Mouse (Mus musculus): ENCODE results near the gene Narfl. TPM values are rescaled to one million over a fixed set of nuclear protein-coding genes. Genes with fewer than 3 reads are reported as not detected.
"Not testable (repeated sequence)": the region's sequence is repeated elsewhere in the genome, so short reads cannot be mapped to it uniquely, and the experiment has no call there.

Narfl gene
- polyA plus RNA-seq, 1 experiment from 2014 or later = 15.3 TPM

- 0 out of 2 replicates have a peak, but pooled peaks cover 7% of the 10 kb centered on the region for H3K36me3 ChIP-seq (replicated peaks; ENCODE audit: insufficient read depth, low read length)
- WGBS (ENCODE audit: insufficient replicate concordance) = 74% methylated on average over 5 of the region's 5 CpGs
- DNase-seq = no peak
These were observed 38.3 kb upstream of the Narfl start for GRCm38 (mm10) chr17:25735246-25735645.

GRCm38 (mm10) chr17:25735745-25736144 is 37.8 kb upstream of the Narfl start, which contains the start of gene Mslnl:
Gene Mslnl (plus strand): TSS chr17:25736042.
- ATAC-seq (no peak), DNase-seq (no peak)
- no peaks in the 10 kb centered on the region for H3K27me3 ChIP-seq (ENCODE audit: insufficient read depth, low read length)
- no peak within 1 kb of the TSS for H3K27ac ChIP-seq (ENCODE audit: low read depth)
- H3K9me3 ChIP-seq (ENCODE audit: low read length) = no peaks in the 10 kb centered on the region
- no peak within 1 kb of the TSS for H3K9ac ChIP-seq (replicated peaks)
- 75% methylated on average over 3 of the region's 3 CpGs for WGBS (ENCODE audit: insufficient replicate concordance)
- H3K4me3 ChIP-seq (ENCODE audit: low read depth, low read length) = no peak within 1 kb of the TSS
- H3K4me1 ChIP-seq (ENCODE audit: insufficient read depth) = no peaks in the 10 kb centered on the region
- H3K36me3 ChIP-seq (replicated peaks; ENCODE audit: insufficient read depth, low read length) = 0 out of 2 replicates have a peak, but pooled peaks cover 4% of the 10 kb centered on the region
- H3K4me2 ChIP-seq (ENCODE audit: low read depth, low read length) = no peak within 1 kb of the TSS
- no peak for TF ChIP-seq CTCF (IDR thresholded peaks at IDR 0.05; ENCODE audit: low read depth)
- TF ChIP-seq EP300 (IDR thresholded peaks at IDR 0.05; ENCODE audit: low read depth) = no peak

More at GRCm38 (mm10) chr17:25735246-25735645, 38.3 kb upstream of the Narfl start:
- Histone ChIP-seq H3K4me2 (ENCODE audit: low read depth, low read length) (no peak overlapping the region), H3K9me3 (ENCODE audit: low read length) (no peaks in the 10 kb centered on the region), H3K9ac (replicated peaks) (no peak overlapping the region), H3K4me1 (ENCODE audit: insufficient read depth) (no peaks in the 10 kb centered on the region), H3K4me3 (ENCODE audit: low read depth, low read length) (no peak overlapping the region), H3K27me3 (ENCODE audit: insufficient read depth, low read length) (no peaks in the 10 kb centered on the region), H3K27ac (ENCODE audit: low read depth) (no peak overlapping the region)
- no peak for ATAC-seq
- TF ChIP-seq EP300 (IDR thresholded peaks at IDR 0.05; ENCODE audit: low read depth) (no peak), CTCF (IDR thresholded peaks at IDR 0.05; ENCODE audit: low read depth) (no peak)

GRCm38 (mm10) chr17:25738861-25739260 is 34.7 kb upstream of the Narfl start:
- no peak for ATAC-seq
- Histone ChIP-seq H3K27ac (ENCODE audit: low read depth) (no peak overlapping the region), H3K9me3 (ENCODE audit: low read length) (no peaks in the 10 kb centered on the region), H3K9ac (replicated peaks) (no peak overlapping the region), H3K4me3 (ENCODE audit: low read depth, low read length) (no peak overlapping the region), H3K27me3 (ENCODE audit: insufficient read depth, low read length) (no peaks in the 10 kb centered on the region), H3K4me1 (ENCODE audit: insufficient read depth) (no peaks in the 10 kb centered on the region), H3K4me2 (ENCODE audit: low read depth, low read length) (no peak overlapping the region), H3K36me3 (replicated peaks; ENCODE audit: insufficient read depth, low read length) (no peaks in the 10 kb centered on the region)
- TF ChIP-seq EP300 (IDR thresholded peaks at IDR 0.05; ENCODE audit: low read depth) (no peak), CTCF (IDR thresholded peaks at IDR 0.05; ENCODE audit: low read depth) (no peak)
- DNase-seq = no peak
- 70% methylated on average over 7 of the region's 7 CpGs for WGBS (ENCODE audit: insufficient replicate concordance)

- H3K36me3 ChIP-seq (replicated peaks; ENCODE audit: insufficient read depth, low read length); H3K9me3 ChIP-seq (ENCODE audit: low read length); DNase-seq; H3K4me3 ChIP-seq (ENCODE audit: low read depth, low read length); H3K27me3 ChIP-seq (ENCODE audit: insufficient read depth, low read length); H3K4me1 ChIP-seq (ENCODE audit: insufficient read depth); H3K27ac ChIP-seq (ENCODE audit: low read depth); H3K4me2 ChIP-seq (ENCODE audit: low read depth, low read length); ATAC-seq; H3K9ac ChIP-seq (replicated peaks): not testable (repeated sequence)
- WGBS (ENCODE audit: insufficient replicate concordance) = 67% methylated on average over 12 of the region's 12 CpGs
These were observed 32.1 kb upstream of the Narfl start for GRCm38 (mm10) chr17:25741471-25741870.

- H3K36me3 ChIP-seq (replicated peaks; ENCODE audit: insufficient read depth, low read length) = no peaks in the 10 kb centered on the region
- no peaks in the 10 kb centered on the region for H3K4me1 ChIP-seq (ENCODE audit: insufficient read depth)
- TF ChIP-seq EP300 (IDR thresholded peaks at IDR 0.05; ENCODE audit: low read depth) = no peak
- no peak for TF ChIP-seq CTCF (IDR thresholded peaks at IDR 0.05; ENCODE audit: low read depth)
- no peak overlapping the region for H3K9ac ChIP-seq (replicated peaks)
- no peaks in the 10 kb centered on the region for H3K27me3 ChIP-seq (ENCODE audit: insufficient read depth, low read length)
- H3K27ac ChIP-seq (ENCODE audit: low read depth) = no peak overlapping the region
- H3K4me3 ChIP-seq (ENCODE audit: low read depth, low read length) = no peak overlapping the region
- 76% methylated on average over 9 of the region's 9 CpGs for WGBS (ENCODE audit: insufficient replicate concordance)
- no peaks in the 10 kb centered on the region for H3K9me3 ChIP-seq (ENCODE audit: low read length)
- ATAC-seq = no peak
- no peak for DNase-seq
- H3K4me2 ChIP-seq (ENCODE audit: low read depth, low read length) = no peak overlapping the region
These were observed 29.7 kb upstream of the Narfl start for GRCm38 (mm10) chr17:25743831-25744230.

GRCm38 (mm10) chr17:25744311-25744710 is 29.3 kb upstream of the Narfl start:
- no peaks in the 10 kb centered on the region for H3K36me3 ChIP-seq (replicated peaks; ENCODE audit: insufficient read depth, low read length)
- no peak overlapping the region for H3K4me3 ChIP-seq (ENCODE audit: low read depth, low read length)
- H3K4me2 ChIP-seq (ENCODE audit: low read depth, low read length) = no peak overlapping the region
- TF ChIP-seq CTCF (IDR thresholded peaks at IDR 0.05; ENCODE audit: low read depth) = no peak
- H3K27me3 ChIP-seq (ENCODE audit: insufficient read depth, low read length) = no peaks in the 10 kb centered on the region
- H3K9ac ChIP-seq (replicated peaks) = no peak overlapping the region
- H3K27ac ChIP-seq (ENCODE audit: low read depth) = no peak overlapping the region
- no peak for ATAC-seq
- DNase-seq = no peak
- WGBS (ENCODE audit: insufficient replicate concordance) = 78% methylated on average over 10 of the region's 10 CpGs
- H3K4me1 ChIP-seq (ENCODE audit: insufficient read depth) = no peaks in the 10 kb centered on the region
- H3K9me3 ChIP-seq (ENCODE audit: low read length) = no peaks in the 10 kb centered on the region

- H3K9ac ChIP-seq (replicated peaks) = no peak overlapping the region
- ATAC-seq (no peak), DNase-seq (no peak)
- no peaks in the 10 kb centered on the region for H3K27me3 ChIP-seq (ENCODE audit: insufficient read depth, low read length)
- WGBS (ENCODE audit: insufficient replicate concordance) = 84% methylated on average over 4 of the region's 4 CpGs
- H3K36me3 ChIP-seq (replicated peaks; ENCODE audit: insufficient read depth, low read length) = no peaks in the 10 kb centered on the region
- TF ChIP-seq CTCF (IDR thresholded peaks at IDR 0.05; ENCODE audit: low read depth) (no peak), EP300 (IDR thresholded peaks at IDR 0.05; ENCODE audit: low read depth) (no peak)
- H3K9me3 ChIP-seq (ENCODE audit: low read length) = no peaks in the 10 kb centered on the region
- H3K4me1 ChIP-seq (ENCODE audit: insufficient read depth) = no peaks in the 10 kb centered on the region
- no peak overlapping the region for H3K4me3 ChIP-seq (ENCODE audit: low read depth, low read length)
- no peak overlapping the region for H3K4me2 ChIP-seq (ENCODE audit: low read depth, low read length)
- no peak overlapping the region for H3K27ac ChIP-seq (ENCODE audit: low read depth)
These were observed 25.3 kb upstream of the Narfl start for GRCm38 (mm10) chr17:25748238-25748637.

Data from liver, postnatal 0 days (tissue).